Mouse (Mus musculus): ENCODE measurements around the gene Oog3. TPM values are rescaled to one million over a fixed set of nuclear protein-coding genes. Genes with fewer than 3 reads are reported as not detected.

Gene Oog3
- not detected in 2 replicates for polyA plus RNA-seq (2016; fragmentation: Nextera tagmentation; extraction: Ambion mirVana)

- no peak for ATAC-seq (ENCODE audit: insufficient number of reproducible peaks, insufficient read depth, low FRiP score, low TSS enrichment)
- peaks cover 28% of the 10 kb centered on the region for H3K9me3 ChIP-seq
- WGBS = 79% methylated on average over 1 of the region's 1 CpGs
Measured at GRCm38 (mm10) chr4:144162563-144162962, at the start of gene Oog3. Oog3 (minus strand) TSS chr4:144162663.

DNA sequence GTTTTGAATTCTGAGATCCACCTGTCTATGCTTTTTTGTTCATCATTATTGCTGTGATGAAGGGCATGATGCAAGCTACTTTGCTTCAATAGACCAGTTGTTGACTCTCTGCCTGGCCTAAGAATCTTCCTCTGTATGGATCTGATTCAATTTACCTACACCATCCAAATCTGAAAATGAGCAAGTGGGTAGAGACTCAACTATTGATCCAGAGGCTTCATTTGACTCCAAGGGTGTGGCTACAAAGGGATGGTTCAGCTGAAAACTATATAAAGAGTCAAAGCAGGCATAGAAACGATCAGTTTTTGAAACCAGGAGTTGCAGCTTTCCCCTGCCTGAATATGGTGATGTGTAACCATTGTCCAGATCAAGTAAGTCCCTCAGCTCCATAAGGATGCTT, 28.0 kb upstream of the Oog3 start, which contains the start of gene Oog2:
Gene Oog2, plus strand, starts transcription at position 301 of the 400 bp plus-strand sequence.
- Histone ChIP-seq H3K4me2 (replicated peaks) (no peak within 1 kb of the TSS), H3K36me3 (no peaks in the 10 kb centered on the region), H3K9me3 (peaks cover 6% of the 10 kb centered on the region; the same call in 1 of the 2 replicates), H3K4me3 (no peak within 1 kb of the TSS), H3K4me1 (no peaks in the 10 kb centered on the region), H3K27me3 (no peaks in the 10 kb centered on the region), H3K9ac (no peak within 1 kb of the TSS), H3K27ac (no peak within 1 kb of the TSS)
- no peak for ATAC-seq (ENCODE audit: insufficient number of reproducible peaks, insufficient read depth, low FRiP score, low TSS enrichment)
- WGBS = 48% methylated on average over 1 of the region's 1 CpGs

More at GRCm38 (mm10) chr4:144162563-144162962, at the start of gene Oog3:
- Histone ChIP-seq H3K4me1 (no peaks in the 10 kb centered on the region), H3K4me2 (replicated peaks) (no peak within 1 kb of the TSS), H3K9ac (no peak within 1 kb of the TSS), H3K27me3 (no peaks in the 10 kb centered on the region), H3K36me3 (no peaks in the 10 kb centered on the region), H3K27ac (no peak within 1 kb of the TSS), H3K4me3 (no peak within 1 kb of the TSS)

Other genes with a start within 250 kb of the Oog3 start
- gene Pramef25, start 211.6 kb downstream of the Oog3 start, polyA plus RNA-seq (2016; fragmentation: Nextera tagmentation; extraction: Ambion mirVana) = not detected in 2 replicates
- not detected in 2 replicates for gene Gm13101, start 195.7 kb downstream of the Oog3 start, polyA plus RNA-seq (2016; fragmentation: Nextera tagmentation; extraction: Ambion mirVana)
- not detected in 2 replicates for gene Pramef17, start 168.3 kb downstream of the Oog3 start, polyA plus RNA-seq (2016; fragmentation: Nextera tagmentation; extraction: Ambion mirVana)
- not detected in 2 replicates for gene Pramel4, start 103.5 kb downstream of the Oog3 start, polyA plus RNA-seq (2016; fragmentation: Nextera tagmentation; extraction: Ambion mirVana)
- gene Gm13102, start 56.2 kb downstream of the Oog3 start, polyA plus RNA-seq (2016; fragmentation: Nextera tagmentation; extraction: Ambion mirVana) = not detected in 2 replicates
- gene Oog2, start 28.1 kb upstream of the Oog3 start, polyA plus RNA-seq (2016; fragmentation: Nextera tagmentation; extraction: Ambion mirVana) = not detected in 2 replicates
- gene C87977, start 50.7 kb upstream of the Oog3 start, polyA plus RNA-seq (2016; fragmentation: Nextera tagmentation; extraction: Ambion mirVana) = not detected in 2 replicates
- not detected in 2 replicates for gene Pramel5, start 117.8 kb upstream of the Oog3 start, polyA plus RNA-seq (2016; fragmentation: Nextera tagmentation; extraction: Ambion mirVana)
- not detected in 2 replicates for gene Gm13128, start 167.6 kb upstream of the Oog3 start, polyA plus RNA-seq (2016; fragmentation: Nextera tagmentation; extraction: Ambion mirVana)
- gene Gm13119, start 195.3 kb upstream of the Oog3 start, polyA plus RNA-seq (2016; fragmentation: Nextera tagmentation; extraction: Ambion mirVana) = not detected in 2 replicates
- not detected in 2 replicates for gene Pramef20, start 215.3 kb upstream of the Oog3 start, polyA plus RNA-seq (2016; fragmentation: Nextera tagmentation; extraction: Ambion mirVana)
- gene Pramef12, start 245.8 kb upstream of the Oog3 start, polyA plus RNA-seq (2016; fragmentation: Nextera tagmentation; extraction: Ambion mirVana) = 0.14 TPM in 1 of 2 replicates, not detected in the other